Mouse (Mus musculus) c-Kit-positive CD71-negative TER-119-negative erythroid progenitor cells, embryonic 14.5 days (primary cell): ENCODE data around the gene Ankrd7.
A peak's percentile ranks its signal among the peaks of the same experiment; 100 is the strongest.
"Not testable (repeated sequence)": the region's sequence is repeated elsewhere in the genome, so short reads cannot be mapped to it uniquely, and the experiment has no call there.

Experiments used
- DNase-seq: peaks from one replicate; pipeline ENCODE4 v3.0.0-alpha.2; 2013; ENCODE audit warnings: low read depth

Gene Ankrd7

DNA sequence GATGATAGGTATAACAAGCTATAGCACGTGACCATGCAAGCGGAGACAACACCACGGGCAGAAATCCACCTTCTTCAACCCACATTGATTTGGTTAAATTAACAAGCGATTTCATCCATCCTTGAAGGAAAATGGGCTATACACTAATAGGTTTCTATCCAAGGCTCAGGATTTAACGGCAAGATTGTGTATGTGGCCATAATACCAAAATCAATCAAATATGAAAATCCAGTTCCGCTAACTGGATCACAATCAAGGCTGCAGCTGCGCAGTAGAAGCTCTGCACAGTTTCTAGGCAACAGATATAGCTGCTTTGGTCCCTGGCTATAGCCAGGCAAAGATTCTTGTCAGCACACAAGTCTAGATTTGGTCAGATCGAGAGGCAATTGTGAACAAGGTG, at the start of gene Ankrd7:
Ankrd7 (plus strand) TSS at position 301 of the 400 bp plus-strand sequence.
- DNase-seq = no peak

DNA sequence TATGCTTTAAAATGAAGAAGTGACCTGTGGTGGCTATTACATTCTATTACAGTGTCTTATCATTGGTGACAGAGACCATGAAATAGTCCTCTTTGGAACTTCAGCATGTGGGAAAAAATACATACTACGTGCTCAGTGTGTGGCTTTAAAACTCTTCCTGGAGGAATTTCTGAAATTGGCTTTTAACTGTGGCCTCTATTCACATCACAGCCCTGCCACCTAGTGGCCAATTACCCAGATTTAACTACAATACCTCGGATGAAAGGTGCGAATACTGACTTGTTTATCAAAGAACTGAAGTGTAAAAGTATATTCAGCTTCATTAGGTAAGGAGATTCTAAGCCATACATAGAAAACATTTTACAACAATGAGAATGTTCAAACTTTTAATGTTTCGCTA, 46.8 kb upstream of the Ankrd7 start:
- DNase-seq = peak; percentile 6

DNA sequence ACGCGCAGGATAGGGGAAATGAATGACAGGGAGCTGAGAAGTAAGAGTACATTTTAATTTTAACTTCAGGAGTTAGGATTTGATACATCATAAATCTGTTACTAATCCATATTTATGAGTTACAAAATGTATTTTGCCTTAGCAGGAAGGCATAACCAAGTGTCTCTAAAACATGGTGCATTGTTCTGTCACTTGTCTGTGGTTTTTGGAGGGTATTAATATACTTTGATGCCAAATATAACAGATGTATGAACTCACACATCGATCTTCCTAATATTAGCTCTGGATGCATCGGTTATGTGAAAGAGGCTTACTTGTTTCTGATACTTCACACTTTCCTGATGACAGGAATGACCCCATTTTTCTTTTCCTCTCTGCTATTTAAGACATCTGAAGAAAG, 45.9 kb upstream of the Ankrd7 start:
- DNase-seq = no peak

DNA sequence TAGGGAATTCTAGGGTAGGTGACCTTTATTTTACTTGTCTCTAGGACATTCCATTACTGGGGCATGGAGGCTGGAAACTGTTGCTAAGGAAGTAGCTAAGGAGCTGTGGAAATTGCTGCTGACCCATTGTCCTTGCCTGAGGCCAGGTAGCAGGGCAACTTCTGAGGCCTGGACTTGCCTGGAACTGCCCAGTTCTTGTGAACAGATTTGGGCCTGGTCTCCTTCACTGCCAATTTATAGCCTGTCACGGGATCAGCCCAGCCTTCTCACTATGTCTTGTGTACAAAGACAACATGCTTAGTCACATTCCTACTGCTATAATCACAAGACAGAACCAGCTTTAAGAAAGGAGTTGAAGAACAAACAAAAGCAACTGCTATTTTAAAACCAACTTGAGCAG, 43.3 kb upstream of the Ankrd7 start:
- DNase-seq = no peak

DNA sequence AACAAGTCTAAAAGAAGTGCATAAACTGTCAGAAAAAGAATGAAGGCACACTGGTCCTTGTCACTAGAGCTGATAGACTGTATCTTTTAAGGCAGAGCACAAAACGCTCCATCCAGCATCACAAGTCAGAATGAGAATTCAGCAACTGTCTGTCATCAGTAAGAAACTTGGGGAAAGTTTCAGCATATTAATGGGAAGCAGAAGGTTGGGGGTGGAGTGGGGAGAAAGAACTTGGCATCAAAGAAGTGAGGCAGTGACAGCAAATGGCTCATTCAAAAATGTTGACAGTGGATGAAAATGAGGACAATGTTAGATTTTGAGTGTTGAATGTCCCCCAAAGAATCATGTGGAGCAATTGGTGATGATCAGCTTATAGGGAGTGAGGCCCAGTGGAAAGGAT, 33.2 kb upstream of the Ankrd7 start:
- no peak for DNase-seq

DNA sequence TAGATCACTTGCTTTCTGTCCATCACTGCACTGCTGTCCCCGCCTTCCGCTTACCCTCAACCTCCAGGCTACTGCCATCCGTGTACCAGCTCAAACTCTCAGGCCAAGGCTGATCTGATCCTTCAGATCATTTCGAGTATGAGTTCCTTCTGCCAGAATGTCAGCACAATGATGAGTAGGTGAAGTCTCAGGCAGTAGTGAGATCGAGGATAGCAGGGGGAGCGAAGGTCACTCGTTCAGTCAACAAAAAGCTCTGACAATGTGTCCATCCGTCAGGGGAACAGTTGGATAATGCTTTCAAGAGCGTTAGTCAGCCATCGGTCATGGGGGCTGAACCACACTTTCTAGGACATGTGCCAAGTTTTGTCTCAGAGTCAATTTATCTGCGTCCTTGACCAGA, 21.6 kb upstream of the Ankrd7 start:
- not testable (repeated sequence) for DNase-seq

DNA sequence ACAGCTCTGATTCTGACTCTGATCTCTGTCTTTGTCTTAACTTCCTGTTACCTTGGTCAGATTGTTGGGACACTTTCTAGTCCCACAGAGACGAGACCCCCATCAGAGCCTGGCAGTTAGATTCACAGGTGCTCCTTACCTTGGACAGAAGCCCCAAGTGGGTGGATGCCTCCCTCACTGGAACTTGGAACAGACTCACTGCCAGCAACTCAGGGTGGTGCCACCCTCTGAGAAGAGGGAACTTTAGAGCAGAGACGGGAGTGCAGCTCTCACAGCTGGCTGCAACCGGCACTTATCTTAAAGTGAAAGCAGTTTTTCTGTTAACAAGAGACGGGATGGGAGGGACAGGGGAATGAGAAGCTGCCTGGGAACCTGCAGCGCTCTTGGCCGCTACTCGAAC, 20.5 kb upstream of the Ankrd7 start:
- not testable (repeated sequence) for DNase-seq

DNA sequence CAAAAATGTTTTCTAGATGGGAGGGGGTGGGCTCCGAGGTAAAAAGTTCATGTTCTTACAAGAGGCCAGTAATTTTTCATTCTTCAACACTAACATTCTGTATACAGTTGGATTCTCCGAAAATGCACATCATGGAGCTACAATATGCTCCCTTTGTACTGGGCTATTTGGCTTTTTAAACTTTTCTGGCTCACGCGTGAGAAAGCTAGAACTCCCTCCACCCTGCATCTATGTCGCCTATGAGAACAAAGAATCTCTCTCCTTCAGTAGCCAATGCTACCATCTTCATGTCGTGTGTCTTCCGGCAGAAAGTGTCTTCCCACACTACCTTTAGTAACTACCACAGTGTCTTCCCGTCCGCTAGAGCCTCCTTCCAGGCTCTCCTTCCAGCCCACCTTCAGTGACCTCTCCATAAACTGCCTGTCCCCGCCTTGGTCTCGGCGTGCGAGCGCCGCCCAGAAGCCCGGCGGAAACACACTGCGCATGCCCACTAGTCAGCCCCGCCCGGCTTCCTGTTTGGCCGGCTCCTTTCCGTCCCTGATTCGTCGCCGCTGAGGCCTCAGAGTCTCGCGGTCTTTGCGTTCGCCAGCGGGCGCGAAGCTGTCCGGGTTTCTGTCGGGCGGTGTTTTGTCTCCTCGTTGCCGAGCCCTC, 17.9 kb upstream of the Ankrd7 start, which contains the start of gene Lsm8:
Lsm8 (plus strand) TSS at position 529 of the 651 bp plus-strand sequence.
- DNase-seq = peak; percentile 89

DNA sequence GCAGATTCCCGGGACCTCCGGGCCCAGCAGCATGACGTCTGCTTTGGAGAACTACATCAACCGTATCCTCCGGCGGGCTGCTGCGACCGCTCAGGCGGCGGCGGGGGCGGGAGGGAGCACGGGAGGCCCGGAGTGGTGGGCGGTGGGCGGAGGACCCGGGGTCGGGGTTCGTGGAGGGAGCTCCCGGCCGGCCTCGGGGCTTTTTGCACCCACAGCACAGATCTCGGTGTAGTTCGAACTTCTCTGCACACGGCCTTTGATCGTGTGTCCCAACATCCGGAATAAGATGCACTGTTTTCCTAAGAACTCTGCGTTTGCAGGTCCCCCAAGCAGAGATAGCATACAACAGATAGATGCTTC, 17.4 kb upstream of the Ankrd7 start:
- DNase-seq = no peak

DNA sequence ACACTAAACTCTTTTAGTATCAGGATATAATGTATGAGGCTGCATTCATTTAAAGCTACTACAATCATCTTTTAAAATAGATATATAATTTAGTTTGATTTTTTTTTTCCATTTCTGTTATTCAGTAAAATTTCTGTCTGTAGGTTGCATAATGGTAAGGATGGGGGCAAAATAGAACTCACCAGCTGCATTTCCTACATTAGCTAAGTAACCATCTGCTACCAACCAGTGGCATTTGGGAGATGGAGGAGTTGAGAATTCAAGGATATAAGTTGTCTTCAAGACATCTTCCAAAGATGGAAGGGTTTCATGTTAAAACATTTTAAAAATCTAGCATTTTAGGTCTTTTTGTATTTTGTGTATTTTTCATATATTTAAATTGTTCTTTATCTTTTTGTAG, 10.8 kb upstream of the Ankrd7 start:
- DNase-seq = no peak

DNA sequence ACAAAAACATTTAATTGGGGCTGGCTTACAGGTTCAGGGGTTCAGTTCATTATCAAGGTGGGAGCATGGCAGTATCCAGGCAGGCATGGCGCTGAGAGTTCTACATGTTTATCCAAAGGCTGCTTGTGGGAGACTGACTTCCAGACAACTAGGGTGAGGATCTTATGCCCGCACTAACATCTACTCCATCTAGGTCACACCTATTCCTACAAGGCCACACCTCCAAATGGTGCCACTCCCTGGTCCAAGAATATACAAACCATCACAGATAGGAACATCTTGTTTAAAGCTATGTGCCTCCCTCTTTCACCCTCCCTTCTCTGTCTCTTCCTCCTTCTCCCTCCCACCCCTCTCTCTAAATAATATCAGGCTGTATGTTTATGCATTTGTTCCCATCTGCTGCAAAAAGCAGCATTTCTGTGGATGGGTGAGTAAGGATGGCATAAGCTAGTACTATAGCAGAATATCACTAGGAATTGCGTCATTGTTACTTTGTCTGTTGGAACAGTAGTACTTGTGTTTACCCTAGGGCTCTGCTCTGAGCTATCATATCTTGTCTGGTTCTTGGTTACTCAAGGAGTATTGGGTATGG, 9.5 kb upstream of the Ankrd7 start:
- DNase-seq = no peak

DNA sequence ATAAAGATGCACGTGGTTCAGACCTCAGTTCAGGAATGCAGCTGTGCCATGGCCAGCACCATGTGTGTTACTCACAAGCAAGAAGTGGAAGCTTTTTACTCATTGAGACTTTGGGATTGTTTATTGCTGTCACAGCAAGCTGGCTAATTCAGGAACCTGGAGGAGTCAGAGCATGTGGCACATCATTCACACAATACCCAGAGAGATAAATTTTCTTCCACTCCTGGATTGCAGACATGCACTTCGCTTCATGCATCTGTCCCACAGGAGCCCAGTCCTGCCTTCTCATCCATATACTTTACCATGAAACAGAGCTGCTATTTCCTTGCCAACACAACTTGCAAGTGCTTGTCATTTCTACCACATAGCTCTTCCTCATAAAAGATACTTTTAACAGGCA, 22.9 kb downstream of the Ankrd7 start:
- no peak for DNase-seq

DNA sequence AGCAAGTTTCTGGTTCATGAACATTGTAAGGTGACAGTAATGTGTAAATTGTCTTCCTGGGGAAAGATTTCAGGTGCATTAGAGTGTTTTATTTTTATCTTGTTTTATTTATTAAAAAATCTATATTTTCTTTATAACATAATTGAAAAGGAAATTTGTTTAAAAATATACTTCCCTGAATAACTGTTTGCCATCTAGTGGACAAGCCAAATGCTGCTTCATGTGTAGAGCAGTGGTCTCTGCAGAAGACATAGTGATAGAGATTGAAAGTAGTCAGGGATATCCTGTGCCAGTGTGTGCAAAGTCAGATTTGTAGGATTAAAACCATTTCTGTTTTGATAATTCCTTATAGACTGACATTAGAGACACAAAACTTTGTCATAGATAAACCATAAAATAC, 28.0 kb downstream of the Ankrd7 start:
- DNase-seq = no peak

DNA sequence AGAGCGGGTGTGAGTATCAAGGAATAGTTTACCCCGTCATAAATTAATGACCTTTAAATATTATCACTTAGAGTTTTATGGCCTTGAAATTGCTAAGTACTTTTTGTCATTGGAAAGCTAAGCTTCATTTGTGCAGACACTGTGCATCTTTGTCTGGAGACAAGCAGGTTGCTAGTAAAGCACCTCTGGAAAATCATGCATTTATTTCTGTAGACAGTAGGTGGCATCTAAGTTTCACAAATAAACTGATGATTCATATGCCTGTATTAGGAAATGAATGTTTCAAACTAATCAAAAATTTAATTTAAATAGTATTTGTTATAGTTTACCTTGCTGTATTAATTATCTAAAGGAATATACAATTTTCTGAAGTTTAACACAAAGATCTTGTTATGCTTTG, 41.1 kb downstream of the Ankrd7 start:
- no peak for DNase-seq

DNA sequence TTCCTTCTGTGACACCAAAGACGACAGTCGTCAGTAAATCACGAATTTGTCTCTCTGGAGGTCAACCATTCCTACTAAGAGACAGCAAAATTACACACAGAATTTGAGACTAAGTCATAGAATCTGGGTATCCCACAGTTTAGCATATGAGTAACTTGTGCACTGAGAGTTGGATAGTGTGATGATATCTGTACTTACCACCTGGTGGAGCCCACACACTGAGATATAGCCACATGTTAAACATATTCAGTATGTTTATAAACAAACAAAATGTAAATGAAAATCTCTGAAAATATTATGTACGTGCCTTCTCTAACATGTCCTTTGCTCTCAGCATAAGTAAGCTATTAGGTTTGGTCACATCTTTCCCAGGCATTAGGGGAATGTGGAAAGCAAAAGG, 47.1 kb downstream of the Ankrd7 start:
- DNase-seq = no peak

DNA sequence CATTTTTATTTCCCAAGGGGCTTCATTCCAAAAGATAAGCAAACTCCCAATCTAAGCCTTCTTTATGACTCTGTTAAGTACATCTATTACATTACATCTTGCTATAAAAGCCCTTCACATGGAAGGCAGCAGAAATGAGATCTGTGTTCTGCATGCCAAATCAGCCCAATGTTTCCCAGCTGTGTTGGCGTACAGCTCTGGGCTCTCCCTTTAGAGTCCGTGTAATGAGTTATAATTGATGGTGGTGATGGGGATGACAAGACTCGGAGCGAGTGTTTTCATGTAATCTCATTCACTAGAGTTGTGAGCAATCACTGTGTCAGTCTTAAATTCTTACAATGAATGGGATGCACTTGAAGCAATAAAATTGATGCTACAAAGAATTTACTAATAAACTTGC, 49.9 kb downstream of the Ankrd7 start:
- no peak for DNase-seq

DNA sequence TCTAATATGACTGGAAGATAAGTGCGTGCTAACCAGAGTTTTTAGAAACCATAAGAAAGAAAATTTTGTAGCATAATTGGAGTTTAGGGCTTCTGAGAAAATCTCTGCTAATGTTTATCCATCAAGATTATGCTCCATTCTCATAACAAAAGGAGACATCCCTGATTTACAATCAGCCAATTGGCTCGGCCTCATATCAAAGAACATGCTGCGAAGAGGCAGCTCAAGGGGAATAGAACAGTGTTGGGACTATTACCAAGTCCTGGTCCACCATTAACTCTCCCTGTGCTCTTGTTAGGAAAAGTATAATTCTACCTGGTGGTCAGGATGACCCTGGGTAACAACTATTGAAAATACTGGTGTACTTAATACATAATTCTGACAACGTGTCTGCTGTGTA, 50.4 kb downstream of the Ankrd7 start:
- no peak for DNase-seq
